Mouse (Mus musculus) midbrain, postnatal 0 days (tissue): Measurements from ENCODE around the gene Atl3. TPM values are rescaled to one million over a fixed set of nuclear protein-coding genes. Genes with fewer than 3 reads are reported as not detected.

Experiments
- ATAC-seq: fragments of 200-750 bp; cut with Nextera tagmentation; 2 replicates; pipeline ENCODE4 v1.8.0; 2017; ENCODE audit warnings: moderate number of reproducible peaks, mild to moderate bottlenecking, moderate TSS enrichment, moderate library complexity; ENCODE audit not compliant: low FRiP score
- DNase-seq: peaks from one replicate; pipeline ENCODE4 v3.0.0-alpha.2; 2015; ENCODE audit warnings: low spot score
- H3K27ac ChIP-seq: fragments of 300-500 bp; sonication (generic); 2 replicates; pipeline ENCODE4 v1.5.1; 2014; ENCODE audit warnings: low read depth, mild to moderate bottlenecking, low read length, mixed read lengths
- H3K27me3 ChIP-seq: fragments of 300-500 bp; sonication (generic); 2 replicates; pipeline ENCODE4 v1.6.1; 2014; ENCODE audit warnings: low read length, control low read depth, mixed read lengths; ENCODE audit not compliant: insufficient read depth
- H3K36me3 ChIP-seq: fragments of 300-500 bp; sonication (generic); 2 replicates; pipeline ENCODE4 v1.6.1; 2014; ENCODE audit warnings: low read length, control low read depth, mixed read lengths; ENCODE audit not compliant: insufficient read depth
- H3K4me1 ChIP-seq: fragments of 300-500 bp; sonication (generic); 2 replicates; pipeline ENCODE4 v1.6.1; 2014; ENCODE audit warnings: mild to moderate bottlenecking, control low read depth, antibody characterized with exemption, low read length, mixed read lengths; ENCODE audit not compliant: insufficient read depth
- H3K4me2 ChIP-seq: fragments of 300-500 bp; sonication (generic); 2 replicates; pipeline ENCODE4 v1.6.1; 2014; ENCODE audit warnings: low read depth, mild to moderate bottlenecking, low read length, mixed read lengths; ENCODE audit not compliant: poor library complexity, severe bottlenecking
- H3K4me3 ChIP-seq: fragments of 300-500 bp; sonication (generic); 2 replicates; pipeline ENCODE4 v1.5.1; 2014; ENCODE audit warnings: low read depth, mild to moderate bottlenecking, low read length, moderate library complexity
- H3K9ac ChIP-seq: fragments of 300-500 bp; sonication (generic); replicated peaks from 2 replicates; pipeline ENCODE4 v1.6.1; 2014; ENCODE audit warnings: mild to moderate bottlenecking, low read length, moderate library complexity, mixed read lengths; ENCODE audit not compliant: poor library complexity, severe bottlenecking
- H3K9me3 ChIP-seq: fragments of 300-500 bp; sonication (generic); 2 replicates; pipeline ENCODE4 v1.6.1; 2016; ENCODE audit warnings: low read length, control low read depth
- CTCF ChIP-seq: IDR thresholded peaks from 2 replicates; pipeline ENCODE4 v1.5.1; 2016; ENCODE audit warnings: antibody characterized with exemption, mild to moderate bottlenecking
- WGBS: fragments of 180-500 bp; shearing (Covaris S2); extraction: QIAGEN DNeasy Blood & Tissue Kit; methylation state at CpG from one replicate; pipeline ENCODE4 v1.1.7; 2014; 5-methylcytosine and 5-hydroxymethylcytosine counted together
- polyA plus RNA-seq: library from polyadenylated mRNA; unstranded; fragments of >200 nt; fragmentation: Nextera tagmentation; extraction: Ambion mirVana; gene quantifications from 2 replicates; pipeline ENCODE4 v1.2.1, GENCODE M21; 2015
- total RNA-seq: library from RNA; depleted of rRNA; stranded (reverse); fragments of >200 nt; gene quantifications from 2 replicates; pipeline ENCODE4 v1.2.3, GENCODE M21; 2014

Gene Atl3
- total and polyA plus RNA-seq, 2 experiments from 2014 or later, result 5.3 to 10.2 TPM

DNA sequence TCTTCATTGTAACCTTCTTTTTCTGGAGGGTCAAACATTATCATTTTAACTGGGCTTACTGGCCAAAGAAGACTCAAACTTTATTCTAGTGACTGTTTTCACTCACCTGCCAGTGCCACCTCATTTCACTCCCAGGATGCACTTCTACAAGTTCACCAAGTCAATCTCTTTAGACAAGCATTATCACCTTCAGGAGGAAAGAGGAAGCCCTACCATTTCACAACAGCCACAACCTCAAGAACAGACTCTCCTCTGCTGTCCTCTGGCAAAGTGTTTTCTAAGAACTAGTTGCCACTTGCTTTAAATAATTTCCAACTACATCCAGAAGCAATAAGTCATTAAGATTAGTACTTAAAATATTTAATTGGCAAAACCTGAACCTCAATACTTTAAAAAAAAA is 25.9 kb upstream of the Atl3 start:
- peaks cover 7% of the 10 kb centered on the region; the same call in 1 of the 2 replicates for H3K36me3 ChIP-seq
- TF ChIP-seq CTCF, result no peak
- no peak for ATAC-seq

DNA sequence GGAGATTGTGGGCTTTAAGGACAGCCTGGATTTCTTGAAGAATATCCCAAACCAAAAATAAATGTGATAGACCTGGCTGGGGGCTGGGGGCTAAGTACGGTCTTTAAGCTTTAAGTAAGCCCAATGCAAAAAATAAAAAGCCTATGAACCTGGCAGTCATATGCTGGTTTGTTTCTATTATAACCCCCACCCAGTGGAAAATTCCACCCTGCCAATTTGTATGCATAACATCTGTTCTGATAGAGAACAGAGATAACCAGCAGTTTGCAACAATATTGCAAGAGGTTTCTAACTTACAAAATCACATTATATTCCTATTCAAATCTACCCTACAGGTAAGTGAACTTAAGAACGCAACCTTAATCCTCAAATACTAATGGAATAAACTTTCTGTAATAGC is 23.2 kb upstream of the Atl3 start:
- DNase-seq (no peak), ATAC-seq (no peak)
- WGBS, result 86% methylated on average over 2 of the region's 2 CpGs
- H3K9ac ChIP-seq, result no peak overlapping the region
- peaks cover 7% of the 10 kb centered on the region; the same call in 1 of the 2 replicates for H3K36me3 ChIP-seq
- TF ChIP-seq CTCF, result no peak
- H3K4me3 ChIP-seq, result no peak overlapping the region
- no peak overlapping the region for H3K27ac ChIP-seq
- no peaks in the 10 kb centered on the region for H3K27me3 ChIP-seq
- H3K4me1 ChIP-seq, result no peaks in the 10 kb centered on the region
- no peak overlapping the region for H3K4me2 ChIP-seq
- no peaks in the 10 kb centered on the region for H3K9me3 ChIP-seq

More for the DNA sequence above, 25.9 kb upstream of the Atl3 start:
- no peaks in the 10 kb centered on the region for H3K9me3 ChIP-seq
- no peak overlapping the region for H3K27ac ChIP-seq
- no peak overlapping the region for H3K4me3 ChIP-seq
- no peak overlapping the region for H3K4me2 ChIP-seq
- DNase-seq, result no peak
- no peaks in the 10 kb centered on the region for H3K4me1 ChIP-seq
- H3K27me3 ChIP-seq, result no peaks in the 10 kb centered on the region
- H3K9ac ChIP-seq, result no peak overlapping the region

DNA sequence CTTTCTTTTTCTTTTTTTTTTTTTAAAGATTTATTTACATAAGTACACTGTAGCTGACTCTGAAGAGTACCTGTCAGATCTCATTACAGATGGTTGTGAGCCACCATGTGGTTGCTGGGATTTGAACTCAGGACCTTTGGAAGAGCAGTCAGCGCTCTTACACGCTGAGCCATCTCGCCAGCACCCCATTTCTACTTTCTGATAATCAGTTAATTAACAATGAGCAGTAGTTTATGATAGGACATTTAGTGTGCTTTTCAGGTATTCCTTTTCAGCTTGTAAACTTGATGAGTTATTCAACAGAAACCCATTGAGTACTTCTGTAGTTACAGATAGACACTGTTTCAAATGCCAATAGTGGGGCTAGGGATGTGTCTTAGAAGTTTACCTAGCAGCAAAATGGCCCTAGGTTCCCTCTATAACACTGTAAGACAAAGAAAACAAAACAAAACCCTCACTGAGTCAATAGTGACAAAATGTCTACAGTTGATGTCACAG is 14.0 kb upstream of the Atl3 start:
- H3K36me3 ChIP-seq, result no peaks in the 10 kb centered on the region
- peak overlapping the region; percentile 65 for H3K4me2 ChIP-seq
- H3K4me3 ChIP-seq, result no peak overlapping the region; the same call in 1 of the 2 replicates
- H3K27ac ChIP-seq, result no peak overlapping the region
- no peak overlapping the region for H3K9ac ChIP-seq
- ATAC-seq (no peak), DNase-seq (no peak)
- no peaks in the 10 kb centered on the region for H3K9me3 ChIP-seq
- H3K4me1 ChIP-seq, result no peaks in the 10 kb centered on the region
- H3K27me3 ChIP-seq, result no peaks in the 10 kb centered on the region
- TF ChIP-seq CTCF, result no peak
- WGBS, result 94% methylated on average over 3 of the region's 3 CpGs

DNA sequence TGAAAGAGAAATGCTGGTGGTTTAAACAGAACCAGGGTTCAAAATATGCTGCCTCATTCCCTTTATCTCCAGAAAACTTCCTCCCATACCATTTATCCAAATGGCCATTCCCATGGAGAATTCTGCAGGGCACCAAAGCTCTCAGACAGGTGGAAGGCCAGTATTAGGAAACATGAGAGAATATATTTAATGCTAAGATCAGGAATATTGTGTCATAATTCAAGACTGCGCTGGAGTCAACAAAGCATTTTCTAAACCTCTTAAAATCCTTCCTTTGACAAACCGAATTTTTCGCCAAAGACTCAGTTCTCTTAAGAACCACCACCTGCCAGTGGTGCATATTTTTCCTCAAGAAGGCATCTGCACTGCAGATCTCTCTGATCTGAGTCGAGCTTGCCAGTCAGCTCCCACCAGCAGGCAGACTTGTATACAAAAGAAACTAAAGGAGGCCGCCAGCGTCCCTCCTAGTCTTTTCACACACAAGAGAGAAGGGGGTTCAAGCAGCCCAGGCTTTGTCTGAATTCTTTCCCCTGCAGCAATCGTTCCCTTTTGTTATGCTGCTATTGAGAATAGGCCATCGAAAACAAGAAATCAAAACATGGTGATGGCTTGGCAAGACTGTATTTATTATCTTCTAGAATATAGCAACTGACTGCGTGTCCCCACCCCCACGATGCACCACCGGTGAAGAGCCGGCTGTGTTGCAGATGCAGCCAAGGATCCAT is 12.1 kb upstream of the Atl3 start:
- Histone ChIP-seq H3K4me1 (no peaks in the 10 kb centered on the region), H3K4me3 (peak overlapping the region; percentile 90), H3K4me2 (peak overlapping the region; percentile 65), H3K9ac (peak overlapping the region; percentile 99), H3K27me3 (no peaks in the 10 kb centered on the region), H3K9me3 (no peaks in the 10 kb centered on the region), H3K27ac (peak overlapping the region; percentile 99), H3K36me3 (no peaks in the 10 kb centered on the region)
- 2% methylated on average over 12 of the region's 12 CpGs for WGBS
- no peak for TF ChIP-seq CTCF
- no peak for ATAC-seq
- DNase-seq, result peak; percentile 75

DNA sequence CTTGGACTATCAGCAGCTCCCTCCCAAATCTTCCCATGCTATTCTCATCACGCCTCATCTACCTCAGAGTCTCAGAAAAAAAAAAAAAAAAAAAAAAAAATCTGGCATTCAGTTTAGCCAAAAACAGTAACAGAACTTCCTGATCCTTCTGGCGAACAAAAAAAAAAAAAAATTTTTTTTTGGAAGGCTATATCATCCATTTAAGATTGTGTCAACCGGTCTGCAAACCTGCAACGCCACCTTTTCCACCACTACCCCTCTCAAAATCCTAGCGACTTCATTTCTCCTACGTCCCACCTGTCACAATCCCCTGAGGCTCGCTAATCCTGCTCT is 11.6 kb upstream of the Atl3 start:
- Histone ChIP-seq H3K27me3 (no peaks in the 10 kb centered on the region), H3K36me3 (no peaks in the 10 kb centered on the region), H3K9ac (peak overlapping the region; percentile 99), H3K9me3 (no peaks in the 10 kb centered on the region), H3K4me2 (peak overlapping the region; percentile 65), H3K4me1 (no peaks in the 10 kb centered on the region), H3K4me3 (peak overlapping the region; percentile 90), H3K27ac (peak overlapping the region; percentile 99)
- no peak for TF ChIP-seq CTCF
- under 1% methylated on average over 7 of the region's 7 CpGs for WGBS
- DNase-seq, result no peak
- no peak for ATAC-seq
